Mouse (Mus musculus) cerebellum, postnatal 14 days (tissue): ENCODE data around the gene Trim44.

Experiments used
- DNase-seq, 2 experiments: peaks; one replicate each; pipeline ENCODE4 v3.0.0; 2021; ENCODE audit warnings: mixed read lengths in 2 of 2

Gene Trim44

DNA sequence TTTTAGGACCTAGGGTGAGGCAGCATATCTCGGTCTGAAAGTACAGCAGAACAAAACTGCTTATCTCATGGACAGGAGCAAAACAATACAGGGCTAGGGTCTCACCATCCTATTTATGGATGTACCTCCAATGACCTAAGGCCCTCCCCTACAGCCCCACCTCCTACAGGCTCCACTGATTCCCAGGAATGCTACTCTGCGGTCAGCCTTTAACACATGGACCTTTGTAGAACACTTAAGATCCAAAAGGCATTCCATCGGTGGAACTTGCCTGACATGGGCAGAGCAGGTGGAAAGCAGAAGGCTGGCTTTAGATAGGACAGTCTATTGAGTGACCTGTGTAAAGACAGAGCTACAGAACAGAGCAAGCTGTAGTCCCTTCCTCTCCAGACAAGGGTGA is 120.3 kb downstream of the Trim44 start:
- DNase-seq: no peak

DNA sequence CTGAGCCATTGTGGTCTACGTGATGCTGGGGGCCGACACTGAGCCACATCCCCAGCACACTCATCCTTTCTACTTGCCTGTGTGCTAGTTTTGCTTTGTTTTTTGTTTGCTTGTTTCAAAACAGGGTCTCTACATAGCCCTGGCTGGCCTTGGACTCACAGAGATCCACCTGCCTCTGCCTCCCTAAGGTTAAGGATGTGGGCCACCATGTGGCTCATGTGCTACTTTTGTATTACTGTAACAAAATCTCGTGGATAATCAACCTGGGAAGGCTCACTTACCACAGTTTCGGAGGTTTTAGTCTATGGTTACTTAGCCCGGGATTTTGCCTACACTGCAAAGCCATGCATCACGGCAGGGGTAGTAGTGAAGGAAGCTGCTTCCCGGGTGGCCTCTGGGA is 125.5 kb downstream of the Trim44 start:
- no peak for DNase-seq

DNA sequence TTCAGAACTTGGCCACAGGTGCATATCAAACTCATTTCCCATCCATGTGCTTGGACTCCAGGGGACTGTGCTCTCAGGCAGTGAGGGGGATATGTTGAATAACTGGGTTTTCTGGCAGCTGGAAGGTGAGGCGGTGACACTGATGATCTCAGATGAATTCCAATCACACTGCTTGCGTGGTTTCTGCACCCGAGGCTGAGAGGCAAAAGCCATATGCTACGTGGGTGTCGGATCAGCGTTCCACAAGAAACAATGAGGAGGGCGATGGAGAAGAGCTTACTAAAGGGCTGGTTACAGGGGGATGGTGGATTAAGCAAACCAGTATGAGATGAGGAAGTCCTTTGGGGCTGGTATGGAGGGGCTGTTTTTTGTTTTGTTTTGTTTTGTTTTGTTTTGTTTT is 127.8 kb downstream of the Trim44 start:
- DNase-seq: no peak

DNA sequence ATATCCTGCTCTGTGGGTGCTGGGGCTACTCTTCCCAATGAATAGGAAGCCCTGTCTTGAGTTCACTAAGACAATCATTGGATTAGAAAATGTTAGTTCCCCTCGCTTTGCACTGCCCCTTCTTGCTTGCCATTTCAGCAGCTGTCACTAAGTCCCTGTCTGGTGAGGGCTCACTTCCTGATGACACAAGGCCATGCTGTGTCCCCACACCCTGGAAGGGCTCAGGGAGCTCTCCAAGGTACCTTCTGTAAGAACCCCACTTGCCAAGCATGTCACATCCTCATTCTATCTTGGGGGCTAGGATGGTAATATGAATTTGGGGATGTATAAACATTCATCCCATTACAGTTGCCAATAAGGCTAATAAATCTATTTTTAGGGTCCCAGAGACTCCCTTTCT is 129.7 kb downstream of the Trim44 start:
- DNase-seq: no peak

DNA sequence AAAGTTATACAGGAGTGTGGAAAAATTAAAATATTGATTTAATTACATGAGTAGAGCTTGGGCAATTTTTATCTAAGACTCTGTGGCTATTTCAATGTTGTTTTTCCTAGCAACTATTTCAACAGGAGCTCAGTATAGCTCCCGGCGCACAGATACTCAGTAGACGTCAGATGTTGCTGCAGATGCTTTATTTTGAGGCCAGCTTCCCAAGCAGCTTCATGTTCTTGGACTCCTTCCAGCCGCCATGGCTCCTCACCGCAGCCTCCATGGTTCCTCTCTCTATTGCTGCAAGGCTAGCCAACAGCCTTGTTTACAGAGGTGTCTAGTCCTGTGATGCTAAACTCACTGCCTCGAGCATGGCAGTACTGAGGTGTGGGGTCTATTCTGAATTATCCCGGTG is 134.3 kb downstream of the Trim44 start:
- no peak for DNase-seq

DNA sequence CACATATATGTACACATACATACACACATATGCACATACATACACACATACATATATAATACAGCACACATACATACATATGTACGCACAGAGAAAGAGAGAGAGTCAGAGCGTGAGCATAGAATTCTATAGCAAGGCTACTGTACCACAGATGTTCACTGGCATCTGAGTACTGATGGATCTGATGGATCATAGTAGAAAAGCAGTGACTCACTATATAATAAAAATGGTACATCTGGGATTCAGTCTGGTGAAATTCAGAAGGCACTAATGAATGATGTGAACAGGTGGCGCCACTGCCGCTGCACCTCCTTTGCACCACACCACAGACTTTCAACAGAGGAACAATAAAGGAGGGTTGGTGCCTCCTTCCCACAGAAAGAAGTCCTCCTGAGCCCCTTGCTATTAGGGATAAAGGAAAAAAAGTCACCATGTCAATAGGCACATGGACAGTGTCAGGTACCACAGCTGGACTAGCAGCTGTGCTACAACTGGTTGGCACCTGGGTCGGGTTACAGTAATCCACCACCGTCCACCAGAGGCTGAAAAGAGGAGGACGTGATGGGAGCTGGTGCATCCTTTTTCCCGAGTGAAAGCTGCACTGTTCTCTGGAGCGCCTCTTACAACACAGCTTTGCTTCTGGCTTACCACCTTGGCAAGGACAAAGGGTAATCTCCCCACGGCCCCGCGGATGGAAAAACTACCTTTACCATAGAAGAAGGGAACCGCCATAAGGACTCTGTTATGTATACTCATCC is 139.9 kb downstream of the Trim44 start:
- no peak for DNase-seq

DNA sequence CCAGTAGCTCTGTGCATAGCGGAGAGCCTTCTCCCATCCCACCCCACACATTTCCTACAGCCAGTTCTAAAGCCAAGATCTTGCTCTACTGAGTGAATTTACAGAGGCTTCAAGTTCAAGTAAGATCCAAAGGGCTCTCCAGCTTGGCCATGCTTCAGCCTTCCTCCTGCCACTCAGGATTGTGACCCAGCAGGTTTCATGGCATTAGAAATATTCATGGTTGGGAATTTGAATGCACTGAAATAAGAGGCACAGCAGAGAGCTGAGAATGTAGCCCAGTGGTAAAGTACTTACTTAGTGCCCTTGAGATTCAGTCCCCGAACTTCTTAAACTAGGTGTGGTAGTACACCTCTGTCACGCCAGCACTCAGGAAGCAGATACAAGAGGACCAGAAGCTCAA is 140.7 kb downstream of the Trim44 start:
- no peak for DNase-seq

DNA sequence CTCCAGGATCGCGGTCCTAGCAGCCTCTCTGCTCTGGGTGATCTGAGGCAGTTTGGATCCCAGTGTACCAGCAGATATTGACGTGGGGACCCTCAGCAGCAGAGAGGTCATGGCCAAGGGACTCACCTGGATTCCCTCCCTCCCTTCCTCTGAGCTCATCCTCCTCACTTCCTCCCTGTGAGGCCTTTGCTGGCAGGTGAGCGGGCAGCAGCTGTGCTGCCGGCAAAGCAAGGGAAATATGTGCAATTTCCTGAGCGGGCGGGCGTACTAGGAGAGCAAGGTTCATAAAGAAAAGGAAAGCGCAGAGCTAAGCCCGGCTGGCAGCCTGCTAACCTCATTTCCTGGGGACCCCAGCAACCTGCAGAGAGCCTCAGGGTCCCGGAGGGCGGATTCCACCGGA is 148.5 kb downstream of the Trim44 start:
- peak in 1 of 2 experiments; percentile 19 for DNase-seq

DNA sequence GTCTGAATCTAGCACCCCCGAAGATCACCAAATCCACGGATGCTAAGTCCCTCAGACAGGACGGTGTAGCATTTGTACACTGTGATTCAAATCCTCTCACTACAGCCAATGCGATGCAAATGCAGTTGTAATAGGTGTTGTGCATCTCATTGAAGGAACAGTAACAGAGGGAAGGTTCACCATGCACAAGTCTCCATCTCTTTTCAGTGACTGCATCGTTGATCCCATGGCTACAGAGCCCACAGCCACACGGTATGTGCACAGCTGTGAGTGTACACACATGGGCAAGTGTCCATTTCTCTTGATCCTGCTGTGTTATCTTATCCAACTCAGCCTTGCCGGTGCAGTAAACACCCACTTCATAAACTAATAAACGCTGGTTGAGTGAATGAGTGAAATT is 148.9 kb downstream of the Trim44 start:
- no peak for DNase-seq

DNA sequence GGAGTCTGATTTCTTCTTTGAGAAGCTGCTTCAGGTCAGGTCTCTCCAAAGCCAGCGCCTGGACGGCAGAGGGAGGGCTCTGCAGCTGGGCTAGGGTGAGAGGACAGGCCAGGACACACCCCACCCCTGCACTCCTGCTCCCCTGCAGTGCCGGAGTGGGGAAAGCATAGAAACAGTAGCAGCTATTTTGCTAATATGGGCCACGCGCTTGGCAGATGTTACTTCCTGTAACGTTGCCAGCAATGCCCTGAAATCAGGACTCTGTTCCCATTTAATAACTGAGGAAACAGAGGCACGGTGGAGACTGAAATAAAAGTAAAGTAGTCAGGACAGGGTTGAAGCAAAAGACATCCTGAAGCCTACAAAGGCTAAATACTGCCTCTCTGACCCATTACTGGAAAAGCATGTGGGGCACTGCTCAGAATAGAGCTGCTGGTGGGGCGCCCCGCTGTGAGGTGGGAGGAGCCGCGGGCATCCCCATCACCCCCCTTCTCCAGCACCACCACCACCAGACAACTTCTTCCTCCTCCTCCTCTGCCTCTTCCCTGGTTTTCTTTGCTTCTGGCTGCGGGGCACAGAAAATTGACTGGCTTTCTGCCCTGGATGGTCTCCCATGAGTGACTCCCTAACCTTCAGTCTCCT is 149.5 kb downstream of the Trim44 start:
- peak; percentile 20 to 24 for DNase-seq

DNA sequence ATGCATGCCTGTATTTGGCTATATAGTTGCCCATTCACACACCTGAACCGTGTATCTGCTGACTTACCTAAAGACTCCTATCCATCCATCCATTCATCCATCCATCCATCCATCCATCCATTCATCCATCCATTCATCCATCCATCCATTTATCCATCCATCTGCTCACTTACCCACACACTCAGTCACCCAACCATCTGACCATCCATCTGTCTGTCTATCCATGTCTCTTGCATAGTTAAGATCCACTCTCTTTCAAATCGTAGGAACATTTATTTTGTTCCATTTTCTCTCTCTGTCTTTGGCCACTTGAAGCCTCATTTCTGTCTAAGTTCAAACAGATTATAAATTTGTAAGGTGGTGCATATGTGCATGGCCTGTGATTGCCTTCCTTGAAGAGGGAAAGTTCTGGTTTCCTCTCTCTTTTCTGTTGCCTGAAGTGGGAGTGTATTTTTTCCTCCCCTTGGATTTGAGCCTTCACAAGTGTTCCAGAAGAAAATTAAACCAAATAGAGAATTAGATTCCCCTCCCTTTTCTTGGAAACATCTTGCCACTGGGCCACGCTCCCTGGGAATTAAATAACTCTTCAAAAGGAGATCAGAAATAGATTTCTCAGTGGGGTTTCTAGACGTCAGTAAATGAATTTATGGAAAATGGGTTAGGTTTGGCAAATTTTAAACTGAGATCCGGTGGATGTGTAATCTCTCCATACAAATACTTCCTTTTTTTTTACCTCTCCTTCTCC is 150.9 kb downstream of the Trim44 start:
- DNase-seq: no peak

DNA sequence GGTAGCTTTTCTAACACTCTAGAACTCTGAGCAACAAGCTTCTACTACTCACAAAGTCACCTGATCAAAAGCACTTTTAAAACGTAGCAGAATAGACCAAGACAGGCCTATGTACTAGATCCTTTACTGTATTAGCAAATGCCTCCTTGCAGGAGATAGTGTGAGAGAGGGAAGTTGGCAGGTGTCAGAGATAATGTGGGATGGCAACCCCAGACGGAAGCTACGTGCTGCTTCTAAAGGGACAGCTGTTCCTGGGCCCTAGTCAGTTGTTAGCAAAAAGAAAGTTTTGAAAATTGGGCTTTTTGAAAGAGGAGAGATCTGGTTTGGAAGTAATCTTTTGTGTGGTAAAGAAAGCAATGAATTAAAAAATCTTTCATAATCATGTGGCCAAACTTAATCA is 151.5 kb downstream of the Trim44 start:
- no peak for DNase-seq

DNA sequence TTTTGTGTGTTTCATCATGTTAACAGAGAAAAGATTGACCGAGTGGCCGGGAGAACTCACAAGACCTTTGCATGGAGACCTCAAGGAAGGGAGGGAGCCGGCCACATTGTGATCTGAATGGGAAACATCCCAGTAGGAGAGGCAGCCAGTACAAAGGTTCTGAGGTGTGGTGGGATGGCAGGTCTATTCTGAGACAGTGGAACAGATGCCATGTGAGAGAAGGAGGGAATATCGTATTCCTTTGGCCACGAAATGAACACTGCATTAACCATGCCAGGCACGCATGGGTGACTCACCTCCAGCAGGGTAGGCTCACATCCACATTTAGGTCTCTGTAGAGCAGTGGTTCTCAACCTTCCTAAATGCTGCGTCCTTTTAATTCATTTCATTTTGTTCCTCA is 154.4 kb downstream of the Trim44 start:
- DNase-seq: no peak

DNA sequence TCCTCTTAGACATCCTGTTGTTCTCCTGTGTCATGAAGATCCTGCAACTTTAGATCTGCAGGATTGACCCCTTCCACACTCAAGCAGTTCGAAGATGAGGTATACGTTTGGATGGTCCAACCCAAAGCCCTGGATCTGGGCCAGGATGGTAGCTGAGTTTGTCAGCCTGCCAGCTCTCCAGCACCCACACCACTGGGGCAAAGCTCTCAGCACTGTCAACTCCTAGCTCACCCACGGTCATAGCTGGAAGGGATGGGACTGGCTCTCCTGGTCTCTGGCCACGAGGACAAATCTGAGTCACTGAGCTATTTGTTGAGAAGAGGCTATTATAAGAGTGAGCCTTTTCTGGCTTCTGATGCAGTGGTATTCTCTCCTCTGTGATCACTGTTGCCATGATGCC is 155.0 kb downstream of the Trim44 start:
- peak; percentile 20 to 42 for DNase-seq
